Mouse (Mus musculus): ENCODE measurements around the gene Rhox2b. TPM values are rescaled to one million over a fixed set of nuclear protein-coding genes. Genes with fewer than 3 reads are reported as not detected.
"Not testable (repeated sequence)": the region's sequence is repeated elsewhere in the genome, so short reads cannot be mapped to it uniquely, and the experiment has no call there.

The Rhox2b gene
- total RNA-seq (2012; rRNA removed) = 0.69 and 2.1 TPM in 2 replicates

GRCm38 (mm10) chrX:37411767-37412166, at the start of gene Rhox2b:
TSS of gene Rhox2b (plus strand) at chrX:37412067.
- H3K4me1 ChIP-seq (ENCODE audit: control insufficient read depth in 2 of 2, insufficient read depth in 2 of 2, low read length in 2 of 2, poor library complexity in 1 of 2); H3K4me3 ChIP-seq (ENCODE audit: insufficient read depth in 1 of 2, low read depth in 1 of 2, low read length in 2 of 2, poor library complexity in 1 of 2, severe bottlenecking in 1 of 2); H3K9me3 ChIP-seq (ENCODE audit: control insufficient read depth, insufficient read depth, low read depth, low read length); in situ Hi-C loops (cut with MboI; ENCODE audit: low sequenced_read_pairs in 2 of 2, unreplicated experiment in 2 of 2); H3K9ac ChIP-seq (ENCODE audit: insufficient read depth, low read depth, low read length, poor library complexity, severe bottlenecking); DNase-seq (ENCODE audit: low read depth, low spot score); H3K27ac ChIP-seq (ENCODE audit: insufficient read depth, low read depth, low read length, poor library complexity, severe bottlenecking); H3K36me3 ChIP-seq (ENCODE audit: control insufficient read depth, insufficient read depth, low read length, poor library complexity, severe bottlenecking): not testable (repeated sequence)

GRCm38 (mm10) chrX:37379728-37380127, 32.1 kb upstream of the Rhox2b start, which contains the start of gene Rhox3a2:
TSS of gene Rhox3a2 (plus strand) at chrX:37380028.
- H3K9ac ChIP-seq (ENCODE audit: insufficient read depth, low read depth, low read length, poor library complexity, severe bottlenecking); H3K4me3 ChIP-seq (ENCODE audit: insufficient read depth in 1 of 2, low read depth in 1 of 2, low read length in 2 of 2, poor library complexity in 1 of 2, severe bottlenecking in 1 of 2); H3K9me3 ChIP-seq (ENCODE audit: control insufficient read depth, insufficient read depth, low read depth, low read length); H3K36me3 ChIP-seq (ENCODE audit: control insufficient read depth, insufficient read depth, low read length, poor library complexity, severe bottlenecking); H3K4me1 ChIP-seq (ENCODE audit: control insufficient read depth in 2 of 2, insufficient read depth in 2 of 2, low read length in 2 of 2, poor library complexity in 1 of 2); DNase-seq (ENCODE audit: low read depth, low spot score); H3K27ac ChIP-seq (ENCODE audit: insufficient read depth, low read depth, low read length, poor library complexity, severe bottlenecking); in situ Hi-C loops (cut with MboI; ENCODE audit: low sequenced_read_pairs in 2 of 2, unreplicated experiment in 2 of 2): not testable (repeated sequence)

GRCm38 (mm10) chrX:37390548-37390947, 21.3 kb upstream of the Rhox2b start, which contains the start of gene Rhox4a2:
TSS of gene Rhox4a2 (plus strand) at chrX:37390848.
- H3K4me3 ChIP-seq (ENCODE audit: insufficient read depth in 1 of 2, low read depth in 1 of 2, low read length in 2 of 2, poor library complexity in 1 of 2, severe bottlenecking in 1 of 2); DNase-seq (ENCODE audit: low read depth, low spot score); in situ Hi-C loops (cut with MboI; ENCODE audit: low sequenced_read_pairs in 2 of 2, unreplicated experiment in 2 of 2); H3K27ac ChIP-seq (ENCODE audit: insufficient read depth, low read depth, low read length, poor library complexity, severe bottlenecking); H3K36me3 ChIP-seq (ENCODE audit: control insufficient read depth, insufficient read depth, low read length, poor library complexity, severe bottlenecking); H3K4me1 ChIP-seq (ENCODE audit: control insufficient read depth in 2 of 2, insufficient read depth in 2 of 2, low read length in 2 of 2, poor library complexity in 1 of 2); H3K9ac ChIP-seq (ENCODE audit: insufficient read depth, low read depth, low read length, poor library complexity, severe bottlenecking); H3K9me3 ChIP-seq (ENCODE audit: control insufficient read depth, insufficient read depth, low read depth, low read length): not testable (repeated sequence)

GRCm38 (mm10) chrX:37432194-37432593, 20.3 kb downstream of the Rhox2b start, which contains the start of gene Rhox4b:
TSS of gene Rhox4b (plus strand) at chrX:37432494.
- H3K36me3 ChIP-seq (ENCODE audit: control insufficient read depth, insufficient read depth, low read length, poor library complexity, severe bottlenecking); H3K9ac ChIP-seq (ENCODE audit: insufficient read depth, low read depth, low read length, poor library complexity, severe bottlenecking); H3K9me3 ChIP-seq (ENCODE audit: control insufficient read depth, insufficient read depth, low read depth, low read length); DNase-seq (ENCODE audit: low read depth, low spot score); H3K4me1 ChIP-seq (ENCODE audit: control insufficient read depth in 2 of 2, insufficient read depth in 2 of 2, low read length in 2 of 2, poor library complexity in 1 of 2); in situ Hi-C loops (cut with MboI; ENCODE audit: low sequenced_read_pairs in 2 of 2, unreplicated experiment in 2 of 2); H3K4me3 ChIP-seq (ENCODE audit: insufficient read depth in 1 of 2, low read depth in 1 of 2, low read length in 2 of 2, poor library complexity in 1 of 2, severe bottlenecking in 1 of 2); H3K27ac ChIP-seq (ENCODE audit: insufficient read depth, low read depth, low read length, poor library complexity, severe bottlenecking): not testable (repeated sequence)

- H3K9ac ChIP-seq (ENCODE audit: insufficient read depth, low read depth, low read length, poor library complexity, severe bottlenecking); H3K36me3 ChIP-seq (ENCODE audit: control insufficient read depth, insufficient read depth, low read length, poor library complexity, severe bottlenecking); DNase-seq (ENCODE audit: low read depth, low spot score); H3K27ac ChIP-seq (ENCODE audit: insufficient read depth, low read depth, low read length, poor library complexity, severe bottlenecking); H3K9me3 ChIP-seq (ENCODE audit: control insufficient read depth, insufficient read depth, low read depth, low read length); H3K4me1 ChIP-seq (ENCODE audit: control insufficient read depth in 2 of 2, insufficient read depth in 2 of 2, low read length in 2 of 2, poor library complexity in 1 of 2); H3K4me3 ChIP-seq (ENCODE audit: insufficient read depth in 1 of 2, low read depth in 1 of 2, low read length in 2 of 2, poor library complexity in 1 of 2, severe bottlenecking in 1 of 2); in situ Hi-C loops (cut with MboI; ENCODE audit: low sequenced_read_pairs in 2 of 2, unreplicated experiment in 2 of 2): not testable (repeated sequence)
Measured at GRCm38 (mm10) chrX:37453380-37453779, 41.5 kb downstream of the Rhox2b start, which contains the start of gene Rhox2c. TSS of gene Rhox2c (plus strand) at chrX:37453680.

GRCm38 (mm10) chrX:37458285-37458684, 46.4 kb downstream of the Rhox2b start, which contains the start of gene Rhox3c:
TSS of gene Rhox3c (plus strand) at chrX:37458585.
- H3K4me1 ChIP-seq (ENCODE audit: control insufficient read depth in 2 of 2, insufficient read depth in 2 of 2, low read length in 2 of 2, poor library complexity in 1 of 2); H3K36me3 ChIP-seq (ENCODE audit: control insufficient read depth, insufficient read depth, low read length, poor library complexity, severe bottlenecking); H3K9ac ChIP-seq (ENCODE audit: insufficient read depth, low read depth, low read length, poor library complexity, severe bottlenecking); DNase-seq (ENCODE audit: low read depth, low spot score); H3K4me3 ChIP-seq (ENCODE audit: insufficient read depth in 1 of 2, low read depth in 1 of 2, low read length in 2 of 2, poor library complexity in 1 of 2, severe bottlenecking in 1 of 2); in situ Hi-C loops (cut with MboI; ENCODE audit: low sequenced_read_pairs in 2 of 2, unreplicated experiment in 2 of 2); H3K9me3 ChIP-seq (ENCODE audit: control insufficient read depth, insufficient read depth, low read depth, low read length); H3K27ac ChIP-seq (ENCODE audit: insufficient read depth, low read depth, low read length, poor library complexity, severe bottlenecking): not testable (repeated sequence)

Other genes with a start within 250 kb of the Rhox2b start
- gene Akap14, start 243.2 kb upstream of the Rhox2b start, total RNA-seq (2012; rRNA removed) = not detected in 2 replicates
- gene Ndufa1, start 220.9 kb upstream of the Rhox2b start, total RNA-seq (2012; rRNA removed) = 353 and 389 TPM in 2 replicates
- 5.6 and 6.3 TPM in 2 replicates for gene Rnf113a1, start 220.8 kb upstream of the Rhox2b start, total RNA-seq (2012; rRNA removed)
- gene Gm9, start 201.0 kb upstream of the Rhox2b start, total RNA-seq (2012; rRNA removed) = 2.3 and 2.9 TPM in 2 replicates
- 1.4 and 3.0 TPM in 2 replicates for gene Rhox1, start 189.8 kb upstream of the Rhox2b start, total RNA-seq (2012; rRNA removed)
- gene Rhox2a, start 167.1 kb upstream of the Rhox2b start, total RNA-seq (2012; rRNA removed) = 1.8 and 7.2 TPM in 2 replicates
- not detected in 2 replicates for gene Rhox3a, start 162.1 kb upstream of the Rhox2b start, total RNA-seq (2012; rRNA removed)
- not detected in 2 replicates for gene Rhox4a, start 146.7 kb upstream of the Rhox2b start, total RNA-seq (2012; rRNA removed)
- gene Rhox3a2, start 32.0 kb upstream of the Rhox2b start, total RNA-seq (2012; rRNA removed) = not detected in 2 replicates
- 0.36 TPM in 1 of 2 replicates, not detected in the other for gene Rhox4a2, start 21.2 kb upstream of the Rhox2b start, total RNA-seq (2012; rRNA removed)
- 0.40 TPM in 1 of 2 replicates, not detected in the other for gene Rhox4b, start 20.4 kb downstream of the Rhox2b start, total RNA-seq (2012; rRNA removed)
- gene Rhox2c, start 41.6 kb downstream of the Rhox2b start, total RNA-seq (2012; rRNA removed) = 0.48 and 0.49 TPM in 2 replicates
- not detected in 2 replicates for gene Rhox3c, start 46.5 kb downstream of the Rhox2b start, total RNA-seq (2012; rRNA removed)
- 0.27 TPM in 1 of 2 replicates, not detected in the other for gene Rhox4c, start 68.3 kb downstream of the Rhox2b start, total RNA-seq (2012; rRNA removed)
- gene Rhox2d, start 81.4 kb downstream of the Rhox2b start, total RNA-seq (2012; rRNA removed) = 0.31 TPM in 1 of 2 replicates, not detected in the other
- not detected in 2 replicates for gene Rhox4d, start 102.3 kb downstream of the Rhox2b start, total RNA-seq (2012; rRNA removed)
- not detected in 2 replicates for gene Rhox2e, start 118.4 kb downstream of the Rhox2b start, total RNA-seq (2012; rRNA removed)
- not detected in 2 replicates for gene Rhox3e, start 130.0 kb downstream of the Rhox2b start, total RNA-seq (2012; rRNA removed)
- 0.22 TPM in 1 of 2 replicates, not detected in the other for gene Rhox4e, start 145.3 kb downstream of the Rhox2b start, total RNA-seq (2012; rRNA removed)
- gene Rhox2f, start 159.3 kb downstream of the Rhox2b start, total RNA-seq (2012; rRNA removed) = not detected in 2 replicates
- not detected in 2 replicates for gene Rhox3f, start 168.9 kb downstream of the Rhox2b start, total RNA-seq (2012; rRNA removed)
- gene Rhox4f, start 195.6 kb downstream of the Rhox2b start, total RNA-seq (2012; rRNA removed) = not detected in 2 replicates
- not detected in 2 replicates for gene Rhox3g, start 216.5 kb downstream of the Rhox2b start, total RNA-seq (2012; rRNA removed)
- gene Rhox2g, start 231.4 kb downstream of the Rhox2b start, total RNA-seq (2012; rRNA removed) = 0.71 TPM in 1 of 2 replicates, not detected in the other
- gene Rhox4g, start 239.3 kb downstream of the Rhox2b start, total RNA-seq (2012; rRNA removed) = 0.11 TPM in 1 of 2 replicates, not detected in the other

All from ES-E14 (cell line).